Mouse (Mus musculus): ENCODE data around the gene Gmpr. TPM values are rescaled to one million over a fixed set of nuclear protein-coding genes. Genes with fewer than 3 reads are reported as not detected.
"Not testable (repeated sequence)": the region's sequence is repeated elsewhere in the genome, so short reads cannot be mapped to it uniquely, and the experiment has no call there.

Gene Gmpr
- polyA plus RNA-seq, 1 experiment from 2014 or later, result 28.8 TPM

DNA sequence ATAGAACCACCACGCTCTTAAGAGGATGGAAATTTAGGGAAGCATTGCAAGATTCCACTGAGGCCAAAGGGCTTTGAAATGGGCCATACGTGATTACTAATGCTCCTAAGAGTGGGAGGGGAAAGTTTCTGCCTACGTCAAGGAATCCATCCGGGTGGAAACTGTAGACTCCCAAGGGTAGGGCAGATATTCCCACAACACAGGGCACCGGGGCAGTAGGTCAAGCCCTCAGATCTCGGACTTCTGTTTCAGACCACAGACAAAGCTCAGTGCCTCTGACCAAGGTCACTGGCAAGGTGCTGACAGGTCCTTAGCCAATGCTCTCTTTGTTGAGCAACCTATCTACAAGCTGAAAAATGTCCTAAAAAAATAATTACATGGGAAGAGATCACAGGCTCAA, 27.3 kb upstream of the Gmpr start:
- Histone ChIP-seq H3K9ac (no peak overlapping the region), H3K9me3 (no peaks in the 10 kb centered on the region), H3K27ac (no peak overlapping the region), H3K4me2 (no peak overlapping the region), H3K4me3 (no peak overlapping the region), H3K4me1 (no peaks in the 10 kb centered on the region), H3K36me3 (no peaks in the 10 kb centered on the region), H3K27me3 (no peaks in the 10 kb centered on the region)
- no peak for ATAC-seq (ENCODE audit: insufficient number of reproducible peaks, low FRiP score, low TSS enrichment, low read depth)
- 76% methylated on average over 6 of the region's 6 CpGs for WGBS

- no peak for ATAC-seq (ENCODE audit: insufficient number of reproducible peaks, low FRiP score, low TSS enrichment, low read depth)
These were observed 24.0 kb upstream of the Gmpr start for GRCm38 (mm10) chr13:45483215-45483614.

DNA sequence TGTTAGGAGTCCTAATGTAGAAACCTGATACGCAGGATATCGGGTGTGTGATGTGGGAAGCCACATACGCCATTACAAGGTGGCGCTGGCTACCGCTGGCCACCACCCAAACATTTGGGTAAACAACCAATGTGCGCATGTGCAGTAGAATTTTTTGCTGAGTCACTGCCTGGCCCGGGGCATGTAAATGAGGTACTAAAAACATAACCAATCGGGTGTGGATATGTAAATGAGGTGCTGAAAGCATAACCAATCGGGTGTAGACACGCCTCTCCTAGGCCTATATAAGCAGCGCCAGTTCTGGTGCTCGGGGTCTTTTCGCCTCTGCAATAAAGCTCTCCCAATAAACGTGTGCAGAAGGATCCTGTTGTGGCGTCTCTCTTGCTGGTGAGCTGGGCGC, 23.3 kb upstream of the Gmpr start:
- 95% methylated on average over 16 of the region's 16 CpGs for WGBS
- H3K4me3 ChIP-seq; H3K27me3 ChIP-seq; H3K9me3 ChIP-seq; H3K9ac ChIP-seq; H3K36me3 ChIP-seq; H3K27ac ChIP-seq; ATAC-seq (ENCODE audit: insufficient number of reproducible peaks, low FRiP score, low TSS enrichment, low read depth); H3K4me1 ChIP-seq; H3K4me2 ChIP-seq: not testable (repeated sequence)

More at GRCm38 (mm10) chr13:45483215-45483614, 24.0 kb upstream of the Gmpr start:
- H3K9ac ChIP-seq, result no peak overlapping the region
- no peak overlapping the region for H3K27ac ChIP-seq
- H3K9me3 ChIP-seq, result no peaks in the 10 kb centered on the region
- H3K4me3 ChIP-seq, result no peak overlapping the region
- H3K36me3 ChIP-seq, result no peaks in the 10 kb centered on the region
- H3K4me1 ChIP-seq, result no peaks in the 10 kb centered on the region
- whole genome bisulfite sequencing, result 94% methylated on average over 2 of the region's 2 CpGs
- H3K27me3 ChIP-seq, result no peaks in the 10 kb centered on the region
- no peak overlapping the region for H3K4me2 ChIP-seq

DNA sequence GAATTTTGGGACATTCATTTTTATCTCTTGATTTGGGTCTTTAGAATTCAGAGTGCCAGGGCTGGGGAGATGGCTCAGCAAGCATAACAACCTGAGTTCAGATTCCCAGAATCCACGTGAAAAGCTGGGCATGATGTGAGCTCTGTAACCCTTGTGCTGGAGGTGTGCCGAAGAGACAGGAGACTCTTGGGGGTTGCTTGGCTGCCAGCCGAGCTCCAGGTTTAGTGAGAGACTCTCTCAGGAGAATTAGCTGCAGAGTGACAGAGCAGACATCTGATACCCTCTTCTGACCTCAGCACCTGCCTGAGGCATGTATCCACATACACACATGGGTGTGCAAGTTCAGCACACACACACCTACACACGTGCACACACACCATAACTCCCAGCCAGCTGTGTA, 21.6 kb upstream of the Gmpr start:
- H3K27me3 ChIP-seq, result no peaks in the 10 kb centered on the region
- H3K4me3 ChIP-seq, result no peak overlapping the region
- no peaks in the 10 kb centered on the region for H3K4me1 ChIP-seq
- WGBS, result 55% methylated on average over 4 of the region's 4 CpGs
- no peak overlapping the region for H3K9ac ChIP-seq
- H3K27ac ChIP-seq, result no peak overlapping the region
- ATAC-seq (ENCODE audit: insufficient number of reproducible peaks, low FRiP score, low TSS enrichment, low read depth), result no peak
- no peaks in the 10 kb centered on the region for H3K9me3 ChIP-seq
- no peak overlapping the region for H3K4me2 ChIP-seq
- no peaks in the 10 kb centered on the region for H3K36me3 ChIP-seq

DNA sequence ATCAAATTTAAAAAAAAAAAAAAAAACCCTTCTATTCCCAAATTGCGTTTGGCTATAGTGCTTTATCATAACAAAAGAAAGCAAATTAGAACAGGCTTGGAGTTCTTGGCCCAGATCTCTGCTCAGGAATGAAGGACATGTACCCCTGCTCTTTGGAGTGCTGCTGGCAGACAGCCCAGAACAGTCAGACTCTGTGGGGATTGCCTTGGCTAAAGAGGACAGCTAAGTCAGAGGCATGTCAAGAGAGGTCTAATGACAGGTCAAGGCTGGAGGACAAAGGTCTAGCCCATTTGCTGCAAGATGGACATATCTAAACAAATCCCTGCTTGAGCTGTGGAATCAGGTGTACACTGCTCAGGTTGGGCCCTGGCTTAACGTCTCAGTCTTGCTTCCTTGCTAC, 20.6 kb upstream of the Gmpr start:
- Histone ChIP-seq H3K27ac (no peak overlapping the region), H3K36me3 (no peaks in the 10 kb centered on the region), H3K4me2 (no peak overlapping the region), H3K9ac (no peak overlapping the region), H3K9me3 (no peaks in the 10 kb centered on the region), H3K4me1 (no peaks in the 10 kb centered on the region), H3K4me3 (no peak overlapping the region), H3K27me3 (no peaks in the 10 kb centered on the region)
- 61% methylated on average over 2 of the region's 2 CpGs for WGBS
- no peak for ATAC-seq (ENCODE audit: insufficient number of reproducible peaks, low FRiP score, low TSS enrichment, low read depth)

DNA sequence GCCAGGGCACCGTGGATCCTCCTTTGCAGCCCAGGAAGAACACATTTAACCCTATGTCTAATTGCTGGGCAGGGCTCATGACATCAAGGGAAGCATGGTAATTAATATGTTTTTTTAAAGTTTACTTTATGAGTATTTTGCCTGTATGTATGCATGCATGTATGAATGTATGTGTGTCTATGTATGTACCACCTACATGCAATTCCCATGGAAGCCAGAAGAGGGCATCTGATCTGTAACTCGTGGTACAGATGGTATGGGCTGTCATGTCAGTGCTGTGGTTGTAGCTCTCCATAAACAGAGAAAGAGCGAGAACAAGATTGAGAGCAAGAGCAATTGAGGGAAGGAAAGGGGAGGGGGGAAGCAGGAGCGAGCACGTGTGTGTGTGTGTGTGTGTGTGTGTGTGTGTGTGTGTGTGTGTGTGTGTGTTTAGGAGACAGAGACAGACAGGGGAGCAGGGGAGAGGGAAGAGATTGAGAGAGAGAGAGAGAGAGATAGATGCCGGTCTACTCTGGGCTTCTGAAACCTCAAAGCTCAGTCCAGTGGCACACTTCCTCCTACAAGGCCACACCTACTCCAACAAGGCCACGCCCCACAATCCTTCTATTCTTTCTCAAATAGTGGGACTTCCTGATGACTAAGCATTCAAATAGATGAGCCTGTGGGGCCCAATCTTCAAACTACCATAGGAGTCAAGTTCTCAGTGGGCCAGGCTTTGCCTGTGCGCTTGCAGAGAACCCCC, 15.1 kb upstream of the Gmpr start:
- no peaks in the 10 kb centered on the region for H3K4me1 ChIP-seq
- H3K27ac ChIP-seq, result no peak overlapping the region
- H3K36me3 ChIP-seq, result no peaks in the 10 kb centered on the region
- no peaks in the 10 kb centered on the region for H3K9me3 ChIP-seq
- no peaks in the 10 kb centered on the region for H3K27me3 ChIP-seq
- whole genome bisulfite sequencing, result 84% methylated on average over 8 of the region's 8 CpGs
- no peak for ATAC-seq (ENCODE audit: insufficient number of reproducible peaks, low FRiP score, low TSS enrichment, low read depth)
- no peak overlapping the region for H3K9ac ChIP-seq
- H3K4me3 ChIP-seq, result no peak overlapping the region
- no peak overlapping the region for H3K4me2 ChIP-seq

DNA sequence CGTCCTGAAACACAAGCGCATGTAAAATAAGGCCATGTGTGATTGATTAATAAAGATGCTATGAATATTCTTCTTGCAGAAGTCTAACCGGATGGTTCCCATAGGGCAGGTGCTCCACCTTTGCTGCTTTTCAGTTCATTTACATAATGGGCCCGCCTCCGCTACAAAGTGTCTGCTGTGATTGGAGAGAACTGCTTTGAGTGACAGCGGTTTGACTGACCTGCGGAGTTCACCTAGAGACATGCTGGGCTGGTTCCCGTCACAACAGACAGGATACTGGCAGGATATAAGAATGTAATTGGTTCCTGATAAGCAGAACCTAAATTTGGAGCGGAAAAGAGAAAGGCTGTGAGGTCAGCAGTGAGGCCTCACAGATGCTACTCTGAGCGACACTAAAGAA, 13.4 kb upstream of the Gmpr start:
- no peak overlapping the region for H3K4me3 ChIP-seq
- H3K9me3 ChIP-seq, result no peaks in the 10 kb centered on the region
- H3K4me1 ChIP-seq, result no peaks in the 10 kb centered on the region
- H3K36me3 ChIP-seq, result no peaks in the 10 kb centered on the region
- H3K4me2 ChIP-seq, result no peak overlapping the region
- no peaks in the 10 kb centered on the region for H3K27me3 ChIP-seq
- WGBS, result 41% methylated on average over 10 of the region's 10 CpGs
- no peak overlapping the region for H3K27ac ChIP-seq
- no peak overlapping the region for H3K9ac ChIP-seq
- no peak for ATAC-seq (ENCODE audit: insufficient number of reproducible peaks, low FRiP score, low TSS enrichment, low read depth)

- Histone ChIP-seq H3K36me3 (no peaks in the 10 kb centered on the region), H3K27me3 (no peaks in the 10 kb centered on the region), H3K4me1 (no peaks in the 10 kb centered on the region), H3K4me2 (no peak overlapping the region), H3K9me3 (no peaks in the 10 kb centered on the region), H3K4me3 (no peak overlapping the region), H3K9ac (no peak overlapping the region), H3K27ac (no peak overlapping the region)
- WGBS, result 82% methylated on average over 3 of the region's 3 CpGs
- ATAC-seq (ENCODE audit: insufficient number of reproducible peaks, low FRiP score, low TSS enrichment, low read depth), result no peak
These were observed 8.6 kb upstream of the Gmpr start for GRCm38 (mm10) chr13:45498623-45499022.

DNA sequence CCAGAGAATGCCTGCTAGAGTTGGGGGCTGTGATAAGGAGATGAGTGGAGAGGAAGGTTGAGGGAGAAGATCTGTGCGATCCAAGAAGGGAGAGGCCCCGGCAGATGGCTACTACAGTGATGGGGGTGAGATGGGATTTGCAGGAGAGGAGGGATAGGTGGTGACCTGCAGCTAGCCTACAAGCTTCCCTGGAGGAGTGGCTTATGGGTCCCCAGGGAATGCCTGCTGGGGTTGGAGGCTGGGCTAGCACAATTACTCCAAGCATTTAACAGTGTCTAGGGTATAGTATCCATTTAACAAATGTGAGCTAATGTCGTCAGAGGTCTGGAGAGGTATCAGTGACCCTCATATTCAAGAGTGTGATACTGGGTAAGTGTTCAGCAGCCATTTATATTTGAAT, 7.9 kb upstream of the Gmpr start:
- Histone ChIP-seq H3K27ac (no peak overlapping the region), H3K4me1 (no peaks in the 10 kb centered on the region), H3K9me3 (no peaks in the 10 kb centered on the region), H3K9ac (no peak overlapping the region), H3K4me2 (no peak overlapping the region), H3K36me3 (no peaks in the 10 kb centered on the region), H3K27me3 (no peaks in the 10 kb centered on the region), H3K4me3 (no peak overlapping the region)
- 82% methylated on average over 3 of the region's 3 CpGs for WGBS
- no peak for ATAC-seq (ENCODE audit: insufficient number of reproducible peaks, low FRiP score, low TSS enrichment, low read depth)

- Histone ChIP-seq H3K4me2 (no peak overlapping the region), H3K9ac (no peak overlapping the region), H3K4me3 (no peak overlapping the region), H3K4me1 (no peaks in the 10 kb centered on the region), H3K36me3 (no peaks in the 10 kb centered on the region), H3K27me3 (no peaks in the 10 kb centered on the region), H3K27ac (no peak overlapping the region), H3K9me3 (no peaks in the 10 kb centered on the region)
- ATAC-seq (ENCODE audit: insufficient number of reproducible peaks, low FRiP score, low TSS enrichment, low read depth), result no peak
- WGBS, result 84% methylated on average over 3 of the region's 3 CpGs
These were observed 7.3 kb upstream of the Gmpr start for GRCm38 (mm10) chr13:45499906-45500305.

DNA sequence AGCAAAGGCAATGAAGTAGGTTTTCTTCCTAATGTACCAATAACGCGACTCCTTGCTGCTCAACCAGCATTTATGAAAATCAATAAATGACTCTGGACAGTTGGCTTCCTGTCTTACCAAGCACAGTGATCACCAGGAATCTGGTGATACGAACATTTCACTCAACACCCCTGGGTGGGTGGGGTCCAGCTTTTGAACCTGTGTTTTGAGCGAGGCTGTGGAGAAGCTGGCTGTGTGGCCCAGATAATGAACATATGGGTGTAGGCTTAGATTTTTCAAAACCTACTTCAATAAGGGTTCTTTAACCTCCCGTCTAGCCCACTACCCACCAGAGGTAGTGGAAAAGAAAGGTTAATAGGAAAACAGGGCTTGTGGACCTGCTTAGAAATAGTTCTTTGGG, 4.5 kb upstream of the Gmpr start:
- Histone ChIP-seq H3K4me2 (no peak overlapping the region), H3K4me1 (peaks cover 8% of the 10 kb centered on the region; the same call in 1 of the 2 replicates), H3K9ac (no peak overlapping the region), H3K27ac (no peak overlapping the region), H3K4me3 (no peak overlapping the region), H3K36me3 (no peaks in the 10 kb centered on the region), H3K9me3 (no peaks in the 10 kb centered on the region), H3K27me3 (no peaks in the 10 kb centered on the region)
- no peak for ATAC-seq (ENCODE audit: insufficient number of reproducible peaks, low FRiP score, low TSS enrichment, low read depth)
- WGBS, result 83% methylated on average over 5 of the region's 5 CpGs

GRCm38 (mm10) chr13:45505546-45505945, 1.7 kb upstream of the Gmpr start:
- WGBS, result 98% methylated on average over 3 of the region's 3 CpGs
- H3K36me3 ChIP-seq, result no peaks in the 10 kb centered on the region
- no peak overlapping the region for H3K9ac ChIP-seq
- H3K4me1 ChIP-seq, result peaks cover 19% of the 10 kb centered on the region
- H3K4me2 ChIP-seq, result no peak overlapping the region
- no peaks in the 10 kb centered on the region for H3K9me3 ChIP-seq
- no peaks in the 10 kb centered on the region for H3K27me3 ChIP-seq
- no peak overlapping the region for H3K4me3 ChIP-seq
- ATAC-seq (ENCODE audit: insufficient number of reproducible peaks, low FRiP score, low TSS enrichment, low read depth), result no peak; the same call in 1 of the 2 replicates
- no peak overlapping the region for H3K27ac ChIP-seq

DNA sequence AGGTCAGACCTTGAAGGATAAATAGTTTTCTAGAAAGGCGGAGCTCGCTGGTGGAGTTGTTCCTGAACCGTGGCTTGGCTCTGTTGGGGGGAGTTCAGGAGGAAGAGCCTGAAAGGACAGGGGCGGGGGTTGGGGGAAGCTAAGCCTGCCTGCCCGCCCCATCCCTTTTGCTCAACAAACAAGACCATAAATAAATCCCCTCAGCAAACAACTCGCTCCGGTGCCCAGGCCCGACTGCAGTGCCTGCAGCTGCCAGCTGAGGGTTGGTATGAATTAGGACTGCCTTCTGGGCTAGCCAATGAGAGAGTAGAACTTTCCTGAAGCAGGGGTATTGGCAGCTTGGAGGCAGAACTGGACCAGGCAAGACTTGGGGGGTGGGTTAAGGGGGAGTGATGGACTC, 1.3 kb downstream of the Gmpr start:
- H3K9ac ChIP-seq, result no peak overlapping the region
- peak overlapping the region; percentile 93 for H3K4me2 ChIP-seq
- H3K4me1 ChIP-seq, result peaks cover 23% of the 10 kb centered on the region
- ATAC-seq (ENCODE audit: insufficient number of reproducible peaks, low FRiP score, low TSS enrichment, low read depth), result no peak
- 3% methylated on average over 8 of the region's 8 CpGs for WGBS
- H3K27ac ChIP-seq, result no peak overlapping the region
- H3K4me3 ChIP-seq, result peak overlapping the region; percentile 55
- H3K27me3 ChIP-seq, result no peaks in the 10 kb centered on the region
- H3K9me3 ChIP-seq, result no peaks in the 10 kb centered on the region
- H3K36me3 ChIP-seq, result no peaks in the 10 kb centered on the region

Measured in limb, embryonic 15.5 days (tissue).